Mouse (Mus musculus) ES-E14 (cell line): ENCODE data around the gene Ccdc71. TPM values are rescaled to one million over a fixed set of nuclear protein-coding genes. Genes with fewer than 3 reads are reported as not detected.

Experiments used
- DNase-seq: peaks from one replicate; pipeline ENCODE4 v3.0.0-alpha.2; 2013; ENCODE audit warnings: low read depth, low spot score
- H3K27ac ChIP-seq: 2 replicates; pipeline ENCODE4 v1.5.1; 2012; ENCODE audit warnings: low read depth, mild to moderate bottlenecking, low read length, moderate library complexity, mixed read lengths; ENCODE audit not compliant: poor library complexity, insufficient read depth, severe bottlenecking
- H3K36me3 ChIP-seq: 2 replicates; pipeline ENCODE4 v1.6.1; 2012; ENCODE audit warnings: mild to moderate bottlenecking, low read length, moderate library complexity, mixed read lengths; ENCODE audit not compliant: control insufficient read depth, poor library complexity, insufficient read depth, severe bottlenecking
- H3K4me1 ChIP-seq, 2 experiments: fragments of 150-350 bp in 1 of 2; sonication (generic) in 1 of 2; 2 replicates each; pipeline ENCODE4 v1.6.1; 2012; ENCODE audit warnings: low read length in 2 of 2, mild to moderate bottlenecking in 1 of 2, mixed read lengths in 1 of 2; ENCODE audit not compliant: control insufficient read depth in 2 of 2, insufficient read depth in 2 of 2, poor library complexity in 1 of 2
- H3K4me3 ChIP-seq, 2 experiments: fragments of 150-350 bp in 1 of 2; sonication (generic) in 1 of 2; 2 replicates each; pipeline ENCODE4 v1.5.1; 2012; ENCODE audit warnings: low read length in 2 of 2, low read depth in 1 of 2, mild to moderate bottlenecking in 1 of 2, mixed read lengths in 1 of 2; ENCODE audit not compliant: insufficient read depth in 1 of 2, poor library complexity in 1 of 2, severe bottlenecking in 1 of 2
- H3K9ac ChIP-seq: 2 replicates; pipeline ENCODE4 v1.6.1; 2012; ENCODE audit warnings: low read depth, mild to moderate bottlenecking, low read length, mixed read lengths; ENCODE audit not compliant: poor library complexity, insufficient read depth, severe bottlenecking
- H3K9me3 ChIP-seq: fragments of 150-350 bp; sonication (generic); 2 replicates; pipeline ENCODE4 v1.6.1; 2012; ENCODE audit warnings: low read depth, mild to moderate bottlenecking, low read length; ENCODE audit not compliant: control insufficient read depth, insufficient read depth
- CHD2 ChIP-seq: IDR thresholded peaks from 2 replicates; pipeline ENCODE4 v1.6.1; 2014; ENCODE audit warnings: mild to moderate bottlenecking, low read depth, low read length, inconsistent platforms
- HCFC1 ChIP-seq: IDR thresholded peaks from 2 replicates; pipeline ENCODE4 v1.6.1; 2012; ENCODE audit warnings: low read length, inconsistent platforms, borderline replicate concordance; ENCODE audit not compliant: insufficient read depth
- MAFK ChIP-seq: IDR thresholded peaks from 2 replicates; pipeline ENCODE4 v1.6.1; 2014; ENCODE audit warnings: mild to moderate bottlenecking, low read depth, low read length, inconsistent platforms; ENCODE audit not compliant: insufficient read depth
- ZC3H11A ChIP-seq: IDR thresholded peaks from 2 replicates; pipeline ENCODE4 v1.6.1; 2012; ENCODE audit warnings: low read depth, mild to moderate bottlenecking, inconsistent platforms, low read length, borderline replicate concordance
- ZNF384 ChIP-seq: IDR thresholded peaks from 2 replicates; pipeline ENCODE4 v1.6.1; 2012; ENCODE audit warnings: low read depth, low read length, inconsistent platforms
- in situ Hi-C, 2 experiments: fragments of 600-800 bp; cut with MboI; formaldehyde crosslinking; loops; one replicate each; pipeline ENCODE4 v1.15.1; 2025; ENCODE audit warnings: low sequenced_read_pairs in 2 of 2, inconsistent platforms in 1 of 2; ENCODE audit not compliant: unreplicated experiment in 2 of 2
- total RNA-seq: library from RNA; depleted of rRNA; stranded (reverse); fragments of 300-350 nt; gene quantifications from 2 replicates; pipeline ENCODE4 v1.2.3, GENCODE M21; 2012

The Ccdc71 gene
- total RNA-seq, 1 experiment, result 18.6 TPM

- Histone ChIP-seq H3K9me3 (no peaks in the 10 kb centered on the region), H3K27ac (peak overlapping the region; percentile 40; the same call in 1 of the 2 replicates), H3K36me3 (peaks cover 27% of the 10 kb centered on the region), H3K4me3 (peak overlapping the region; percentile 86 to 98), H3K4me1 (peaks cover 3 to 14% of the 10 kb centered on the region in 2 experiments; a peak in 3 of 4 replicates), H3K9ac (peak overlapping the region; percentile 32; the same call in 1 of the 2 replicates)
- in situ Hi-C loops, result no loop called here
- DNase-seq, result no peak
- TF ChIP-seq CHD2 (no peak), HCFC1 (no peak), ZC3H11A (no peak), MAFK (no peak), ZNF384 (no peak)
Observed at GRCm38 (mm10) chr9:108489702-108490558, 29.6 kb downstream of the Ccdc71 start.

DNA sequence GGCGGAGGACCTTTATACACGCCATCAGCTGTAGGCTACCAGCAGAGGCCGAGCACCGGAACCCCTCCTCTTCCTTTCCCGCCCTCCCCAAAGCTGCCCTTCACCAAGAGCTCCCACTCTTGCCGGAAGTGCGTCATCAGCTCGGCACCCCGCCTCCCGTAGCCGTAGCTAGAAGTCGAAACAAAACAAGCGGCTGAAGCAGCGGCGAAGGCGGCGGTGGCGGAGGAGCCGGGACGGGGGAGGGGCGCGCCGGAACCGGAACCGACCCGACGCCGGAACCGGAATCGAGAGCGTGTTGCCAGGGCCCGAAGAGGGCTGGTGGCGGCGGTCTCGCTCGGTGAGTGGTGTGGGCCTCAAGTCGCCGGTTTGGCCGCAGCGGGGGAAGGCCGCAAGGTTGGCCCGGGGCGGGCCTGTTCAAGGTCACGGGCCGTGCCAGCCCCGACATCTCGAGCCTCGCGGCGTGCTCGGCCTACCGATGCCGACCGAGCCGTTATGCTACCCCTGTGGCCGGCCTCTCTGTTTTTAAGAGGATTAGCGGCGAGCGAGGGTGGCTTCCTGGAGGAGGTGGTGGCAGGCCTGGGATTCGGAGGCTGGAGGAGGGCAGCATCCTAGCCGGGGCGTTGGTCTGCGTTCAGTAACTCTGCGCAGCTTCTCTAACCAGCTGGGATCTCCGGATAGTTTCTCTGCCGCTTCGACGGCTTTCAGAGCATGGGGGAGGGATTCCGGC is 30.4 kb downstream of the Ccdc71 start, which contains the start of gene Usp19:
Gene Usp19 (plus strand): TSS at position 44 of the 727 bp plus-strand sequence.
- H3K9ac ChIP-seq, result peak within 1 kb of the TSS; percentile 84
- H3K4me1 ChIP-seq, result peaks cover 3 to 14% of the 10 kb centered on the region in 2 experiments; a peak in 3 of 4 replicates
- in situ Hi-C loops, result no loop called here
- TF ChIP-seq ZNF384 (no peak), CHD2 (no peak), HCFC1 (peak; percentile 65; the same call in 1 of the 2 replicates), MAFK (no peak)
- peaks cover 33% of the 10 kb centered on the region for H3K36me3 ChIP-seq
- H3K27ac ChIP-seq, result peak within 1 kb of the TSS; percentile 85
- H3K9me3 ChIP-seq, result no peaks in the 10 kb centered on the region
- peak; percentile 86 for DNase-seq
- peak within 1 kb of the TSS; percentile 86 to 98 for H3K4me3 ChIP-seq

GRCm38 (mm10) chr9:108491286-108491580 is 30.9 kb downstream of the Ccdc71 start:
- Histone ChIP-seq H3K27ac (peak overlapping the region; percentile 85; the same call in 1 of the 2 replicates), H3K4me3 (peak overlapping the region; percentile 86 to 98), H3K36me3 (peaks cover 38% of the 10 kb centered on the region), H3K9me3 (no peaks in the 10 kb centered on the region), H3K9ac (peak overlapping the region; percentile 84), H3K4me1 (peaks cover 3 to 14% of the 10 kb centered on the region in 2 experiments; a peak in 3 of 4 replicates)
- DNase-seq, result no peak
- TF ChIP-seq ZNF384 (no peak), ZC3H11A (no peak), HCFC1 (no peak), CHD2 (no peak), MAFK (no peak)
- in situ Hi-C loops, result no loop called here

DNA sequence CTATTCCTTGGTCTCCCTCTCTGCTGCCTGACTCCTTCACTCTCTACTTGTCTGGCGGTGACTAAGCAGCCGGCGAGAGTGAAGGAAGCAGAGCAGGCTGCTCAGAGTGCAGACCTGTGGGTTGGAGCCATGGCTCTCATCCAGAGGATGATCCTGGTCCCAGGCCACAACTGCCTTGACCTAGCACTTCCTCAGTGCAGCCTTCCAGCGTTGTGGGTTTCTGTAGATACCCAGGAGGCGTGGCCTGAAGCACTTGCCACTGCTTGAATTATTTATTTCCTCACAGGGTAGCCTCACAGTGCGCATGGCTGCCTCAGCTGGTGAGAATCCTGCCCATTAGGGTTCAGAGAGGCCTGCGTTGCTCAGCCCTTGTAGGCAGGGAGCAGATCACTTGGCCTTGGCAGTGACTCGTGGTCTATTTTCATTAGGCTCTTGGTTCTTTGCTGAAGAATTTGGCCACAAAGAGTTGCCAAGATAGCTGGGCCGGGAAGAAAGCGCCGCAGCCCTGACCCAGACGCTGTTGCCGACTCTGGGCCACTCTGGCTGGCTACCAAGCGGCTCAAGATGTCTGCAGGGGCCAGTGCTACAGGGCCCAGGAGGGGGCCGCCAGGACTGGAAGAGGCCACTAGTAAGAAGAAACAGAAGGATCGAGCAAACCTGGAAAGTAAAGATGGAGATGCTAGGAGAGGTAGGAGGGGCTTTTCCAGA is 31.9 kb downstream of the Ccdc71 start:
- peak overlapping the region in 1 of 2 experiments; percentile 3; a peak in 1 of 4 replicates for H3K4me3 ChIP-seq
- H3K9ac ChIP-seq, result peak overlapping the region; percentile 21
- no peak overlapping the region for H3K27ac ChIP-seq
- DNase-seq, result no peak
- no peaks in the 10 kb centered on the region for H3K9me3 ChIP-seq
- no peak for TF ChIP-seq CHD2
- H3K36me3 ChIP-seq, result peaks cover 44% of the 10 kb centered on the region
- in situ Hi-C loops, result no loop called here
- peaks cover 3 to 14% of the 10 kb centered on the region in 2 experiments; a peak in 3 of 4 replicates for H3K4me1 ChIP-seq
